Mouse (Mus musculus) MEL (cell line): ENCODE data around the gene Xbp1. TPM values are rescaled to one million over a fixed set of nuclear protein-coding genes. Genes with fewer than 3 reads are reported as not detected.

Experiments
- DNase-seq: peaks from one replicate; pipeline ENCODE4 v3.0.0; 2011; ENCODE audit warnings: low read depth, low spot score
- H3K27ac ChIP-seq: 2 replicates; pipeline ENCODE4 v1.5.1; 2012; ENCODE audit warnings: low read depth, mild to moderate bottlenecking, control low read depth, low read length, moderate library complexity; ENCODE audit not compliant: control insufficient read depth
- H3K27me3 ChIP-seq, 2 experiments: fragments of 150-350 bp in 1 of 2; sonication (generic) in 1 of 2; 2 replicates each; pipeline ENCODE4 v1.6.1; 2012; ENCODE audit warnings: low read length in 2 of 2, mild to moderate bottlenecking in 2 of 2, improper control_type of control experiment in 1 of 2, moderate library complexity in 1 of 2; ENCODE audit not compliant: insufficient read depth in 2 of 2, control insufficient read depth in 1 of 2
- H3K36me3 ChIP-seq, 2 experiments: 2 replicates each; pipeline ENCODE4 v1.6.1; 2012 to 2014; ENCODE audit warnings: low read length in 2 of 2, improper control_type of control experiment in 1 of 2, inconsistent platforms in 1 of 2, mild to moderate bottlenecking in 1 of 2; ENCODE audit not compliant: insufficient read depth in 2 of 2, control insufficient read depth in 1 of 2
- H3K4me1 ChIP-seq, 2 experiments: fragments of 150-350 bp in 1 of 2; sonication (generic) in 1 of 2; 2 replicates each; pipeline ENCODE4 v1.6.1; 2012; ENCODE audit warnings: low read length in 2 of 2, improper control_type of control experiment in 1 of 2, mild to moderate bottlenecking in 1 of 2; ENCODE audit not compliant: insufficient read depth in 2 of 2, control insufficient read depth in 1 of 2
- H3K4me3 ChIP-seq, 2 experiments: fragments of 150-350 bp in 1 of 2; sonication (generic) in 1 of 2; 2 replicates each; pipeline ENCODE4 v1.5.1; 2012; ENCODE audit warnings: low read depth in 2 of 2, low read length in 2 of 2, mild to moderate bottlenecking in 2 of 2, moderate library complexity in 2 of 2, control low read depth in 1 of 2, improper control_type of control experiment in 1 of 2; ENCODE audit not compliant: control insufficient read depth in 1 of 2, insufficient read depth in 1 of 2
- H3K79me2 ChIP-seq: 2 replicates; pipeline ENCODE4 v1.6.1; 2012; ENCODE audit warnings: mild to moderate bottlenecking, low read length, moderate library complexity; ENCODE audit not compliant: control insufficient read depth, poor library complexity, insufficient read depth
- H3K9ac ChIP-seq: 2 replicates; pipeline ENCODE4 v1.6.1; 2012; ENCODE audit warnings: low read depth, mild to moderate bottlenecking, control low read depth, low read length, moderate library complexity; ENCODE audit not compliant: control insufficient read depth, poor library complexity, severe bottlenecking
- H3K9me3 ChIP-seq: fragments of 150-350 bp; sonication (generic); replicated peaks from 2 replicates; pipeline ENCODE4 v1.6.1; 2012; ENCODE audit warnings: mild to moderate bottlenecking, low read length, improper control_type of control experiment, moderate library complexity; ENCODE audit not compliant: insufficient read depth
- CTCF ChIP-seq, 3 experiments: IDR thresholded peaks in 2 of 3; conservative IDR thresholded peaks in 1 of 3; 2 replicates each; pipeline ENCODE4 v1.5.1; 2011 to 2012; ENCODE audit warnings: low read length in 3 of 3, low read depth in 2 of 3, mild to moderate bottlenecking in 2 of 3, improper control_type of control experiment in 1 of 3, inconsistent platforms in 1 of 3, mixed read lengths in 1 of 3, moderate library complexity in 1 of 3; ENCODE audit not compliant: control insufficient read depth in 1 of 3, insufficient read depth in 1 of 3, poor library complexity in 1 of 3, severe bottlenecking in 1 of 3
- E2F4 ChIP-seq: IDR thresholded peaks from 2 replicates; pipeline ENCODE4 v1.6.1; 2011; ENCODE audit warnings: low read depth, low read length, improper control_type of control experiment, borderline replicate concordance
- ELF1 ChIP-seq: IDR thresholded peaks from 2 replicates; pipeline ENCODE4 v1.6.1; 2014; ENCODE audit warnings: low read depth, mild to moderate bottlenecking, inconsistent platforms, low read length, improper control_type of control experiment, moderate library complexity
- EP300 ChIP-seq, 2 experiments: IDR thresholded peaks; 2 replicates each; pipeline ENCODE4 v1.6.1; 2011; ENCODE audit warnings: improper control_type of control experiment in 2 of 2, low read length in 2 of 2, low read depth in 1 of 2, mild to moderate bottlenecking in 1 of 2
- ETS1 ChIP-seq: IDR thresholded peaks from 2 replicates; pipeline ENCODE4 v1.6.1; 2012; ENCODE audit warnings: low read depth, mild to moderate bottlenecking, inconsistent platforms, low read length, improper control_type of control experiment, moderate library complexity
- GATA1 ChIP-seq: IDR thresholded peaks from 2 replicates; pipeline ENCODE4 v1.6.1; 2011; ENCODE audit warnings: low read depth, low read length, improper control_type of control experiment
- HCFC1 ChIP-seq: IDR thresholded peaks from 2 replicates; pipeline ENCODE4 v1.6.1; 2012; ENCODE audit warnings: low read depth, mild to moderate bottlenecking, inconsistent platforms, low read length, improper control_type of control experiment, moderate library complexity
- KAT2A ChIP-seq: conservative IDR thresholded peaks from 2 replicates; pipeline ENCODE4 v1.6.1; 2012; ENCODE audit warnings: low read depth, low read length, improper control_type of control experiment, inconsistent platforms
- MAFK ChIP-seq: IDR thresholded peaks from 2 replicates; pipeline ENCODE4 v1.6.1; 2011; ENCODE audit warnings: low read depth, mild to moderate bottlenecking, low read length, improper control_type of control experiment, borderline replicate concordance
- MAZ ChIP-seq: IDR thresholded peaks from 2 replicates; pipeline ENCODE4 v1.6.1; 2012; ENCODE audit warnings: low read depth, mild to moderate bottlenecking, inconsistent platforms, low read length, improper control_type of control experiment
- MEF2A ChIP-seq: IDR thresholded peaks from 2 replicates; pipeline ENCODE4 v1.6.1; 2014; ENCODE audit warnings: low read depth, mild to moderate bottlenecking, inconsistent platforms, low read length, improper control_type of control experiment; ENCODE audit not compliant: poor library complexity, insufficient replicate concordance, severe bottlenecking; ENCODE audit errors: extremely low read depth
- MXI1 ChIP-seq: IDR thresholded peaks from 2 replicates; pipeline ENCODE4 v1.6.1; 2011; ENCODE audit warnings: mild to moderate bottlenecking, low read depth, low read length, improper control_type of control experiment
- MYB ChIP-seq: IDR thresholded peaks from 2 replicates; pipeline ENCODE4 v1.6.1; 2011; ENCODE audit warnings: mild to moderate bottlenecking, low read depth, low read length, improper control_type of control experiment
- MYC ChIP-seq: IDR thresholded peaks from 2 replicates; pipeline ENCODE4 v1.6.1; 2011; ENCODE audit warnings: low read depth, mild to moderate bottlenecking, low read length, improper control_type of control experiment, moderate library complexity
- NRF1 ChIP-seq: IDR thresholded peaks from 2 replicates; pipeline ENCODE4 v1.6.1; 2014; ENCODE audit warnings: low read depth, mild to moderate bottlenecking, inconsistent platforms, low read length, improper control_type of control experiment, moderate library complexity; ENCODE audit not compliant: poor library complexity, insufficient read depth, severe bottlenecking
- POLR2A ChIP-seq, 2 experiments: IDR thresholded peaks; 2 replicates each; pipeline ENCODE4 v1.6.1; 2011 to 2012; ENCODE audit warnings: low read length in 2 of 2, mild to moderate bottlenecking in 2 of 2, control low read depth in 1 of 2, improper control_type of control experiment in 1 of 2, low read depth in 1 of 2, moderate library complexity in 1 of 2; ENCODE audit not compliant: control insufficient read depth in 1 of 2, insufficient read depth in 1 of 2, poor library complexity in 1 of 2
- POLR2AphosphoS2 ChIP-seq: IDR thresholded peaks from 2 replicates; pipeline ENCODE4 v1.6.1; 2011; ENCODE audit warnings: low read length, improper control_type of control experiment
- RCOR1 ChIP-seq: IDR thresholded peaks from 2 replicates; pipeline ENCODE4 v1.6.1; 2012; ENCODE audit warnings: low read depth, mild to moderate bottlenecking, inconsistent platforms, low read length, improper control_type of control experiment
- SIN3A ChIP-seq: IDR thresholded peaks from 2 replicates; pipeline ENCODE4 v1.6.1; 2012; ENCODE audit warnings: low read length, improper control_type of control experiment, inconsistent platforms
- SMC3 ChIP-seq: IDR thresholded peaks from 2 replicates; pipeline ENCODE4 v1.6.1; 2011; ENCODE audit warnings: low read depth, low read length, improper control_type of control experiment
- TBP ChIP-seq: IDR thresholded peaks from 2 replicates; pipeline ENCODE4 v1.8.0; 2011; ENCODE audit warnings: low read depth, low read length, improper control_type of control experiment
- UBTF ChIP-seq: IDR thresholded peaks from 2 replicates; pipeline ENCODE4 v1.6.1; 2012; ENCODE audit warnings: low read depth, mild to moderate bottlenecking, inconsistent platforms, low read length, improper control_type of control experiment, moderate library complexity, borderline replicate concordance; ENCODE audit not compliant: insufficient read depth
- USF1 ChIP-seq: IDR thresholded peaks from 2 replicates; pipeline ENCODE4 v1.6.1; 2014; ENCODE audit warnings: low read depth, mild to moderate bottlenecking, inconsistent platforms, low read length, improper control_type of control experiment, moderate library complexity
- ZC3H11A ChIP-seq: IDR thresholded peaks from 2 replicates; pipeline ENCODE4 v1.6.1; 2012; ENCODE audit warnings: low read depth, mild to moderate bottlenecking, inconsistent platforms, low read length, improper control_type of control experiment
- ZMIZ1 ChIP-seq: IDR thresholded peaks from 2 replicates; pipeline ENCODE4 v1.6.1; 2012; ENCODE audit warnings: low read depth, mild to moderate bottlenecking, inconsistent platforms, low read length, improper control_type of control experiment, moderate library complexity
- ZNF384 ChIP-seq: IDR thresholded peaks from 2 replicates; pipeline ENCODE4 v1.6.1; 2012; ENCODE audit warnings: low read depth, mild to moderate bottlenecking, inconsistent platforms, low read length, improper control_type of control experiment
- polyA plus RNA-seq, 2 experiments: library from polyadenylated mRNA; stranded (reverse) in 1 of 2; unstranded in 1 of 2; fragments of >175 nt in 1 of 2; fragments of >200 nt in 1 of 2; gene quantifications; 2 replicates each; pipeline versions ENCODE4 v1.2.1 to v1.2.4; 2012; ENCODE audit warnings: low replicate concordance in 2 of 2, low read depth in 1 of 2; ENCODE audit not compliant: insufficient read length in 2 of 2, insufficient read depth in 1 of 2, missing spikeins in 1 of 2
- total RNA-seq: library from RNA; depleted of rRNA; stranded (reverse); fragments of 300-350 nt; gene quantifications from 2 replicates; pipeline ENCODE4 v1.2.3, GENCODE M21; 2012

The Xbp1 gene
- total and polyA plus RNA-seq, 3 experiments = 81.8 to 101 TPM; not detected in 1

GRCm38 (mm10) chr11:5521266-5521515, 732 bp downstream of the Xbp1 start:
- H3K27ac ChIP-seq = peak overlapping the region; percentile 90
- peaks cover 26 to 37% of the 10 kb centered on the region in 2 experiments for H3K36me3 ChIP-seq
- peaks cover 33% of the 10 kb centered on the region for H3K79me2 ChIP-seq
- no peaks in the 10 kb centered on the region for H3K27me3 ChIP-seq
- no peak for DNase-seq
- H3K9me3 ChIP-seq = no peaks in the 10 kb centered on the region
- H3K4me3 ChIP-seq = peak overlapping the region; percentile 89 to 98
- peak overlapping the region; percentile 92 for H3K9ac ChIP-seq
- TF ChIP-seq SIN3A (no peak), ZMIZ1 (no peak), ZNF384 (no peak), POLR2A (IDR thresholded peaks at IDR 0.05; ENCODE audit: control insufficient read depth in 1 of 2, insufficient read depth in 1 of 2, low read depth in 1 of 2, low read length in 2 of 2, poor library complexity in 1 of 2) (no peak), ETS1 (no peak), ZC3H11A (no peak), HCFC1 (no peak), KAT2A (no peak), TBP (no peak), MEF2A (no peak), POLR2AphosphoS2 (0 out of 2 replicates have a peak, but pooled peaks have one; percentile 62), USF1 (no peak), MYC (no peak), GATA1 (no peak), CTCF (IDR thresholded peaks at IDR 0.05 in 2 of 3, conservative IDR thresholded peaks at IDR 0.05 in 1 of 3; ENCODE audit: control insufficient read depth in 1 of 3, insufficient read depth in 1 of 3, low read depth in 2 of 3, low read length in 3 of 3, poor library complexity in 1 of 3, severe bottlenecking in 1 of 3) (no peak), EP300 (IDR thresholded peaks at IDR 0.05; ENCODE audit: low read depth in 1 of 2, low read length in 2 of 2) (no peak), MAFK (0 out of 2 replicates have a peak, but pooled peaks have one; percentile 11), UBTF (0 out of 2 replicates have a peak, but pooled peaks have one; percentile 52), MAZ (no peak), ELF1 (no peak), RCOR1 (no peak), E2F4 (no peak), MYB (no peak), SMC3 (no peak), MXI1 (peak; percentile 5; the same call in 1 of the 2 replicates), NRF1 (no peak)
- H3K4me1 ChIP-seq = peaks cover 7 to 14% of the 10 kb centered on the region in 2 experiments; a peak in 3 of 4 replicates
